Mouse (Mus musculus): ENCODE measurements around the gene Tspyl1. TPM values are rescaled to one million over a fixed set of nuclear protein-coding genes. Genes with fewer than 3 reads are reported as not detected.
A peak's percentile ranks its signal among the peaks of the same experiment; 100 is the strongest.
"Not testable (repeated sequence)": the region's sequence is repeated elsewhere in the genome, so short reads cannot be mapped to it uniquely, and the experiment has no call there.

Tspyl1 gene
- total RNA-seq (2021): 100 to 1,000 TPM; 115 to 116 TPM
- long read RNA-seq, experiment 1, transcript Tspyl1-201 (1 exons, 3,086 nt): major isoform, 211 of 212 reads
- long read RNA-seq, experiment 1, partial matches to known transcripts: 0 of 212 reads
- long read RNA-seq, experiment 1, other reads (novel, unspliced or antisense): 1 of 212 reads
- long read RNA-seq, experiment 2, transcript Tspyl1-201 (1 exons, 3,086 nt): major isoform, 200 of 202 reads
- long read RNA-seq, experiment 2, partial matches to known transcripts: 0 of 202 reads
- long read RNA-seq, experiment 2, other reads (novel, unspliced or antisense): 2 of 202 reads

- DNase-seq (ENCODE audit: low spot score in 2 of 2): peak; percentile 97 to 98
Measured at GRCm38 (mm10) chr10:34281962-34282388, at the start of gene Tspyl1. Gene Tspyl1 (plus strand): TSS chr10:34282190.

- DNase-seq (ENCODE audit: low spot score in 2 of 2): no peak
Measured at GRCm38 (mm10) chr10:34233418-34233817, 48.6 kb upstream of the Tspyl1 start.

GRCm38 (mm10) chr10:34233931-34234745 is 47.9 kb upstream of the Tspyl1 start:
- DNase-seq (ENCODE audit: low spot score in 2 of 2): no peak

GRCm38 (mm10) chr10:34235384-34235783 is 46.6 kb upstream of the Tspyl1 start:
- no peak for DNase-seq (ENCODE audit: low spot score in 2 of 2)

GRCm38 (mm10) chr10:34236569-34236968 is 45.4 kb upstream of the Tspyl1 start:
- DNase-seq (ENCODE audit: low spot score in 2 of 2): no peak

GRCm38 (mm10) chr10:34238536-34238935 is 43.5 kb upstream of the Tspyl1 start:
- no peak for DNase-seq (ENCODE audit: low spot score in 2 of 2)

GRCm38 (mm10) chr10:34244745-34245144 is 37.2 kb upstream of the Tspyl1 start:
- no peak for DNase-seq (ENCODE audit: low spot score in 2 of 2)

GRCm38 (mm10) chr10:34246106-34246505 is 35.9 kb upstream of the Tspyl1 start:
- DNase-seq (ENCODE audit: low spot score in 2 of 2): no peak

GRCm38 (mm10) chr10:34247757-34248156 is 34.2 kb upstream of the Tspyl1 start:
- DNase-seq (ENCODE audit: low spot score in 2 of 2): no peak

- DNase-seq (ENCODE audit: low spot score in 2 of 2): no peak
Measured at GRCm38 (mm10) chr10:34249594-34249993, 32.4 kb upstream of the Tspyl1 start.

- DNase-seq (ENCODE audit: low spot score in 2 of 2): not testable (repeated sequence)
Measured at GRCm38 (mm10) chr10:34252833-34253232, 29.2 kb upstream of the Tspyl1 start.

GRCm38 (mm10) chr10:34265106-34265505 is 16.9 kb upstream of the Tspyl1 start:
- DNase-seq (ENCODE audit: low spot score in 2 of 2): no peak

- no peak for DNase-seq (ENCODE audit: low spot score in 2 of 2)
Measured at GRCm38 (mm10) chr10:34267312-34268070, 14.5 kb upstream of the Tspyl1 start.

GRCm38 (mm10) chr10:34271681-34272080 is 10.3 kb upstream of the Tspyl1 start:
- DNase-seq (ENCODE audit: low spot score in 2 of 2): peak in 1 of 2 experiments; percentile 50

- peak; percentile 49 to 80 for DNase-seq (ENCODE audit: low spot score in 2 of 2)
Measured at GRCm38 (mm10) chr10:34280591-34281175, 1.3 kb upstream of the Tspyl1 start.

GRCm38 (mm10) chr10:34281211-34281961 is 604 bp upstream of the Tspyl1 start:
- DNase-seq (ENCODE audit: low spot score in 2 of 2): no peak

- peak; percentile 45 to 57 for DNase-seq (ENCODE audit: low spot score in 2 of 2)
Measured at GRCm38 (mm10) chr10:34282420-34283238, 639 bp downstream of the Tspyl1 start.

- DNase-seq (ENCODE audit: low spot score in 2 of 2): no peak
Measured at GRCm38 (mm10) chr10:34296911-34297298, 14.9 kb downstream of the Tspyl1 start.

- DNase-seq (ENCODE audit: low spot score in 2 of 2): peak; percentile 94 to 96
Measured at GRCm38 (mm10) chr10:34297299-34297979, 15.4 kb downstream of the Tspyl1 start, which contains the start of gene Tspyl4. Gene Tspyl4 (plus strand): TSS chr10:34297442.

All from layer of hippocampus, postnatal 14 days (tissue).